Mouse (Mus musculus) adrenal gland, adult (tissue): ENCODE data around the gene Grap2.

Source experiments
- DNase-seq, 2 experiments: peaks; one replicate each; pipeline ENCODE4 v3.0.0; 2022 to 2023; ENCODE audit warnings: low spot score in 1 of 2; ENCODE audit not compliant: inconsistent age in 2 of 2

Gene Grap2

DNA sequence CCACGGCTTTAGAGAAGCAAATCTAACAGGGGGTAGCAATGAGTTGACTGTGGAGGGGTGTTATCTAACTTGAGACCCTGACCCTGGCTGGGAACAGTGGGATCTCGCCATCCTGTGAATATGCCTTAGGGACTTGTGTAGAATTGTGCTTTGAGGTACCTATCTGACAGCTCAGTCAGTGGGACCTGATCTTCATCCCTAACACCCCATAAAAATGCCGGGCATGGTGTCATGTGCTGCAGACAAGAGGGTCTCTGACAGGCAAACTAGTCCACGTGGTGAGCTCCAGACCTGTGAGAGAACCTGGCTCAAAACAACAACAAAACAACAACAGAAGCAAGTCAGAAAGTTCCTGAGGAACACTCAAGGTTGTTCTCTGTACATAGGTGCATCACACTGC is 27.4 kb downstream of the Grap2 start:
- DNase-seq, result no peak

DNA sequence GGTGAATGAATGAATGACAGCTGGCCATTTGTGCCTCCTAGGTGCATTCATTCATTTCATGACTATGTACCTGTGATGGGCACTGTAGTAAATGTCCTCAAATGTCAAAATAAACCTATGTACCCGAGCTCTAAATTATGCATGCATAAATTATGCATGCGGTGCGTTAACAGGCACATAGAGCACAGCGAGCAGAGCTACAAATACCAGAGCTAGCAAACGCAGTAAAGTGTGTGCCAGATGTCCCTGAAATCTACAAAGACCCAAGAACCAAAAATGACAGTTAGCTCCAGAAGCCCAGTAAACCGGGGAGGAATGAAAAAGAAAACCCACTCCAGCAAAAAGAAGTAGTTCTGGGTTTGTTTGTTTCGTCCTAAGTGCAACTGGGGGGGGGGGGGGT is 29.1 kb downstream of the Grap2 start:
- no peak for DNase-seq

DNA sequence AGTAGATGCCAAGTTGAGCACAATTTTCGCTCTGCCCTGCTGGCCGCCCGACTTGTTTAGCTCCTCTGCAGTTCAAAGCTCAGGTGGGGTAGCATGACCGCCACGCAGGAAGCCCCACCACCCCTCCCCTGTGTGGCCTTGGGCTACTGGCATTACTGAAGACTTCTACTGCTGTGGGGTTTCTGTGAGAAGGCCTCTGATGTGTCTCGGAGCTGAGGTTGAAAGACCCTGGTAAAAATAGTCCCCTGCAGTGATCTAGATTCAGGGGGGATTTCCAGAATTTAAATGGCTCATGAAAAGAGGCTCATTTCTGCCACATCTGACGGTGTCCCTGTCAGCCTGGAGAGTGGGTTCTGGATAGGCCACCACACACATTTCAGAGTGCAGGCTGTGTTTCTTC is 30.1 kb downstream of the Grap2 start:
- no peak for DNase-seq

DNA sequence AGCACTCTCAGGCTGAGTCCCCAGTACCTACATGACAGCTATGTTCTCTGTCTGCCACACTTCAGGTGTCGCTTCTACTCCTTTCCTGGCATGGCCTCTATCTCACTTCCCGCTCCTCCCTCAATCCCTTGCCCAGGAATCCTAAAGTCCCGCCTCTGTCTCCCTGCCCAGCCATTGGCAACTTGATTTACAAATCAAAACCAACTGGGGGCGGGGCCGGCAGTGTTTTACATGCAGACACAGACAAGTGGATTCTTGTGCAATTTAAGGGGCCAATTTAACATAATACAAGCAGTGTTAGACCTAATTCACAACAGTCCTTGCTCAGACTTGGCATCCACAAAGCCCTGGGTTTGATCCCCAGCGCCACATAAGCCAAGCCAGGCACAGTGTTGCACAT is 31.6 kb downstream of the Grap2 start:
- no peak for DNase-seq

DNA sequence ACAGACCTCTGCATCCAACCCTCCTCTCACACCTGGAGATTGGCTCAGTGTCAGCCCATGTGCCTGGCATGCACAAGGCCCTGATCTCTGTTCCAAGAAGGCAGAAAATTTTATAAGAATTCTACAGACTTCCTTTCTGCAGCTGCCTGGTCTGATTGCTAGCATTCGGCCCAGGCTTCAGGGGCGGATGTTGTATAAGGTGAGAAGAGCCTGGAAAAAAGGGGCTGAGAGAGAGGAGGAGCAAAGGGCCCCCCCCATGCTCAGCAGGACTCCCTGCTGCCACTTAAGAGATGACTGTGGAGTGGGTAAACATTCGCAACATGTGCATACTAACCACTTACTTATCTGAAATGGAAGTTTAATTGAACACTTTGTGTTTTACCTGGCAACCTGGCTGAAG is 35.6 kb downstream of the Grap2 start:
- no peak for DNase-seq

DNA sequence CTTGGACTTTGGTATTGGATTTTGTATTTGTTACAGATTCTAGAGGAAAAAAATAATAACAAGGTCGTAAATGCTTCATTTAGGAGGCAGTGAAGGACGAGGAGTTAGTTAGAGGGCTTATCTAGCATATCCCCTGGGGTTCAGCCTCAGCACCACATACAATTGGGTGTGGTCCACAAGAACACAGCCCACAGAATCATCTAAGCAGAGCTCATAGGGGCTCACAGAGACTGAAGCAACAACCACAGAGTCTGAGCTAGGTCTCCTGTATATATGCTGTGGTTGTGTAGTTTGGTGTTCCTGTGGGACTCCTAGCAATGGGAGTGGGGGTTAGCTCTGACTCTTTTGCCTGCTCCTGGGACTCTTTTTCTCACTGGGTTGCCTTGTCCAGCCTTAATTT is 37.9 kb downstream of the Grap2 start:
- DNase-seq, result no peak

DNA sequence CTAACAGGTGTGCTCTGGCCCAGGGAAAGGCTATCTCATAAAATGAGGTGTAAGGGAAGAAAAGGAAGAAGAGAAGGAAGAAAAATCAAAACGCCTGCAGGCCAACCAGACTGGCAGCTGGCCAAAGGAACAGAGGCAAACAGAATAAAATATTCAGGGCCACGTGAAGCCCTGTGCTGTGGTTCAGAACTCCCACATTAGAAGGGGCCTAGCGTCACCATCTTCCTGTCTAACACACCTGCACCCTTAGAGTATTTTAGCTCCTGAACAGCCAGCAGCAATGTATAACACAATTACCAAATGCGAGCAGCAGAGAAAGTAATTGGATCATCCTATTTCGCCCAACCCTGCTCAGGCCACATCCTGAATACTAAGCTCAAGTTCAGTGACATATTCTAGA is 39.1 kb downstream of the Grap2 start:
- no peak for DNase-seq

DNA sequence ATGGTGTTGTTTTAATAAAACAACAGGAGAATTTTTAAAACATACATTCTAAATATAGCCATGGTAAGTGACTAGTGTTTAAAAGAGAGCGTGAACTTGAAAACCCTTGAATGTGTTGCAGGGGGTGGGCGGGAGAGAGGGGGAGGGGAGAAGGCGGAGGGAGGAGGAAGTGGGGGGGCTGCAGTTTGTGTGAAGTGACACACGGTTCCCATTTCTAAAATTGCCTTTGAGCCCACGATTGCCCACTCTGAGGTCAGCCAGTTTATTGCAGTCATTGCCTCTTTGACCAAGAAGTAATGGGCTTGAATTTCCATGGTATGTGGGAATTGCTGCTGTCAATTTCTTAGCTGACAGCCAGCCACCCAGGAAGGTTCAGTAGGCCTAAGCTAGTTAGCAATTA is 41.5 kb downstream of the Grap2 start:
- no peak for DNase-seq

DNA sequence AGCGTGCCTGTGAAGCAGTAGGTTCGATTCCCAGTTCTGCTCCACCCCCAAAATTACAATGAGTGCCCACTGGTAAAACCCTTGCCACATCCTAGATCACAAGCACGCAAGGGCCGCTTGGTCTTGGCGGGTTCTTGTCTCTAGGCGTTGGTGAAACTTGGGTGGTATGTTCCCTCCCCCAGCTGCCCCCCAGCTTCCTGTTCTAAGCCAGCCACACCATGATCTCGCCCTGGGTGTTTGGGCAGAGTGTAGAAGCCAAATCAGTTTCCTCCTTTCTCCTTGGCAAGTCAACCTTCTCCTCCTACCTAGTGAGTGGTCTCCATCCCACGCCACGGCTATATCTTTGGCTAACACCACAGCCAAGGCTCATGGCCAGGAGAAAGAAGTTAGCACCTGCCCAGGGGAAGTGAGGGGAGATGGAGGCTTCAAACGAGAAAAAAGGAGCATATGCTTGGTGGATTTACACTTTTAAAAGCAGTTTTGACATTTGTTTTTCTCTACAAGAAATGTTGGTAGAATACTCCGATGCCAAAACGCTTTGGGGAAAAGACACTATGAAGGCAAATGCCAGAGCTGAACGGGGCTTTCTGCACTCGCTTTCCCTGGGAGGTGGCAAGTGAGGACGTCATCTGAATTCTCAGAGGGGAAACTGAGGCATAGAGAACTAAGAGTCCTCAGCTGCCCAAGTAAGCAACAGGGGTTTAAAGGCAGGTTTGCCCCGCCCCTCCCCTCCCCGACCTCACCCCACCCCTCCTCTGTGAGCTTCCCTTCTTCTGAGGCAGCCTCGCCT is 42.3 kb downstream of the Grap2 start:
- no peak for DNase-seq

DNA sequence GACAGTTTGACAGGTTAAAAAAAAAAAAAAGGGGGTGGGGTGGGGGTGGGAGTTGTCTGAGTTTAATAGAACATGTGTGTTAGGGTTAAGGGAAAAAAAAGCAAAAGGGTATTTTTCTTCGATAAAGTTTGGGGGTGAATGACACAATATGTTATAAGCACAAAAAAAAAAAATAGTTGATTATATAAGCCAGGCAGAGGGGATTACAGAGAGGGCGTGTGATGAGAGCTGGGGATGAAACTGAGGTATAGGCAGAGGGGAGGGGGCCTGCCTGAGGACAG is 42.8 kb downstream of the Grap2 start:
- DNase-seq, result no peak

DNA sequence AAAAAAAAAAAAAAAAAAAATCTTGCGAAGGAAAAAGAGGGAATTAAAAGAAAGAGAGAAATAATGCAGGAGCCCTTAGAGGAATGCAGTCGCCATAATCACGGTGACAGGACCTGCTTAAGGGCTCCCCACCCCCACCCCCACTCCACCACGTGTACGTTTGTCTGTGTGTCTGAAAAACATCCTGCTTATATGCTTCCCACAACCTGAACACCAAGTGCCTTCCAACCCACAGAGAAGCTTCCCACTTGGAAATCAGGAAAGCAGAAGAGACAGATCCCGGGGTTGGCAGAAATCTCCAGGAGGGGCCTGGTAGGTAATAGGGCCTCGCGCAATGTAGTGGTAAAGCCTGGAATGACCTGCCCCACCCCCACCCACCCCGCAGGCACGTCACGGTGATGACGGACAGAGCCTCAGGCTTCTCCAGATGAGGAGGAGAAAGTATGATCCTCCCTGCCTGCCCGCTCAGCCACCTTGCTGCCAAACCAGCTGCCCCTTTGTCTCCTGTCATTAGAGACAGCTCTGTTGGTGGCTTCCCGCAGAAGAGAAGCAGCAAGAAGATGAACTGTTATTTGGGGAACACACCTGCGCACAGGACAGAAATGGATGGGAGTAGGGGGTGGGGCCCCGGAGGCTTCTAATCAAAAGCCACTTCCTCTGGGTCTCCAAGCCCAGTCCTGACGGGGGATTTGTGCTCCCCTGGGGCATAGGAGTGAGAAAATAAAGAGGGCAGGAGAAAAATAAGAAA is 43.4 kb downstream of the Grap2 start:
- no peak for DNase-seq

DNA sequence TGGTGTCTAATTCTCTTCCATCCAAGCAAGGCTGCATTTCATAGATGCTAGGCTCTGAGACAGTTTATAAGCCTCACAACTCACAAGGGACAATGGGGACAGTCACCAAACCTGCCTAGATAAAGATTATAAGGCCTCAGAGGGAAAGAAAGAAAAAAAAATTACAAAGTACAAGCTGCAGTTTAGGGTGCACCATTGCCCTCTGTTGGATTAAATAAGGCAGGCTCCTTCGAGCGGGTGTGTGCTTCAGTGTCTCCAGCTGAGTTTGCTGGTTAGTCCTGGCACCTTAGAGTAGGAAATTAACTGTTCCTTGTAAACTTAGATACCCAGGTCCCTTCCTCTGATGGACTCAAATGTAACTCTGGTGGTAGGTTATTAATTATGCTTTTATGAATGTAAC is 45.4 kb downstream of the Grap2 start:
- DNase-seq, result no peak

DNA sequence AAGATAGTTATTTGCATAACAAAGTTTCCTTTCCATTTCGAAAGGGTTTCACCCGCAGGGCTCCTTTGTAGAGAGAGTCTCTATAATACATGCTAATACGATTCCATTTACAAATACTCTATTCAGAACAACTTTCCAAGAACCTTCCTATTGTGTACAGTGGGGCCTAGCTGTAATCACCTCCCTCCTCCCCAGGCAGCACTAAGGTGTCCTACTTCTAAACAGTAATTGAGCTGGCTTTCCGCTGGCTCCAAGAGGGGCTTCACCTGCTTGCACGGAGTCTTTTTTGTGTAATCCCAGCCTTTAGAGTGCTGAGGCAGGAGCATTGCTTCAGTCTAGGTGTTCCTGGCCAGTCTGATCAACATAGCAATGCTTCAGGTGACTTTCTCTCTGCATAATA is 46.8 kb downstream of the Grap2 start:
- no peak for DNase-seq

DNA sequence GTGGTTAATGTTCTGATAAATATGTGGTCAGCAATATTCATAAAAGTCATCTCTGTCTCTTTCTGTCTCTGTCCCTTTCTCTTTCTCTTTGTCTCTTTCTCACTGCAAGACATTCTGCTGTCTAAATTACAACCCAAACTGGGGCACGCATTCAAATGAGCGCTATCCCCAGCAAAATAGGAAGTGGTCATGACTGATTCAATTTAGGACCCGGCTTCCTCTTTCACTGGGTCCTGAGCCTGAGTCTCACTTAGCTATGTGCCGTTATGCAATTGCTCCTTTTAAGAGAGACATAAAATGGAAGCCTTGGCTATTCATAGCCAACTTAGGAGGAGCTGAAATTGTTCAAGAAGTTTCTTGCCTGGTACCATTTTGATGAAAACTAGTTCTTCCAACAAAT is 47.4 kb downstream of the Grap2 start:
- DNase-seq, result no peak

DNA sequence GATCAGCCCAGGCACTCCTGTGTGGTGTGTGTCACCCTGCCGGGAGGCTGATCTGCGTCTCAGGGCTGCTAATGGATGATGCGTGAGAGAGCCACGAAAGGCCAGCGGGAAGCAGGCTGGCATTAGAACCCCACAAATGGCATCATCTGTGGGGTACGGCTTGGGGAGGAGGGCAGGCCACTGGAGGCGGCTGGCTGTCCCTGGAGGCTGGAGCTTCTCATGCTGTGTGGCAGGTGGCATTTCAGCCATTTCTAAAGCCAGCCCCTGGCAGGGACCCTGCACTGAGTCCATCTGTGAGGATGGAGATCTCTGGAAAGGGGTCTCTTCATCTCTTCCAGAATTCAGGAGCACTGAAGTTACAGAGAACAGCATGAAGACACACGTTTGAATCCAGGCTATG is 48.0 kb downstream of the Grap2 start:
- no peak for DNase-seq

DNA sequence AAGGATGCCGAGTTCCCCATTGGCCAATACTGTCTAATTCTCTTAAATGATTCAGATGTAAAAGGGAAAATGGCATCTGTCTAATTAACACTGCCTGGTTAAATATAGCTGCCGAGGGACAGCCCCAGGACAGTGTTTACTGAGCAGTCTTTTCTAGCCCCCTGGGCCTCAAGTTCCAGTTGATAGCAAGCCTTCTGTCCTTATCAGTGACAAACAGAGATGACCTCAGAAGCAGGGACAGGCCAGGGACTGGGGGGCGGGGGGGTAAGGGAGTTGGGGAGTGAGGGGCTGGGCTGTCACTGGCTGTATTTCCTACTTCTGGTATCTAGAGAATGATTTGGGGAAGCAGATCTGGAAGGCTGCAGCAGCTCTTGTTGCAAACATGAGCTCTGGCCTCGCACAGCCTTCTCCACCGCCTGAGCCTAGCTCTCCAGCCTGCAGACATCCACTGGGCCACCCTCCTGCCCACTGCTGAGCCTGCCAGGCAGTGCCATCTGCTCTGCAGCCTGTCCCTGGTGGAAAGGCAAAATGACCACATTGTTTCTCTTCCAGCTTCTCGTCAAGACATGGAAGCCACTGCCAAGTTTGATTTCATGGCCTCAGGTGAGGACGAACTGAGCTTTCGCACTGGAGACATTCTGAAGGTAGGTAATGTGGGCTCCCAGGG is 50.9 kb downstream of the Grap2 start:
- no peak for DNase-seq

DNA sequence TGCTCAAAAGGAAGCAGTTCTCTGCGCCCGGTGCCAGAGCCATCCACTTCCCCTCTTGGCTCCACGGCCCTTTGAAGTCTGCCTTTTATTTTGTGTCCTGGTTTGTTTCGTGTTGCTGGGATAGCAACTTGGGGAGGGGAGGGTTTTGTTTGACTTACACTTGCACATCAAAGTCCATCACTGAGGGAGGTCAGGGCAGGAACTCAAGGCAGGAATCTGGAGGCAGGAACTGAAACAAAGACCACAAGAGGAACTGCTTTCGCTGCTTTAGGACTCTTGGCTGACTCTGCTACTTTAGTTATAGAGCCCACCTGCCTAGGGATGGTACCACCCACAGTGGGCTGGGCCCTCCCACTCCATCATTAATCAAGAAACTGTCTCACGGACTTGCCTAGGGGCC is 54.1 kb downstream of the Grap2 start:
- DNase-seq, result no peak

DNA sequence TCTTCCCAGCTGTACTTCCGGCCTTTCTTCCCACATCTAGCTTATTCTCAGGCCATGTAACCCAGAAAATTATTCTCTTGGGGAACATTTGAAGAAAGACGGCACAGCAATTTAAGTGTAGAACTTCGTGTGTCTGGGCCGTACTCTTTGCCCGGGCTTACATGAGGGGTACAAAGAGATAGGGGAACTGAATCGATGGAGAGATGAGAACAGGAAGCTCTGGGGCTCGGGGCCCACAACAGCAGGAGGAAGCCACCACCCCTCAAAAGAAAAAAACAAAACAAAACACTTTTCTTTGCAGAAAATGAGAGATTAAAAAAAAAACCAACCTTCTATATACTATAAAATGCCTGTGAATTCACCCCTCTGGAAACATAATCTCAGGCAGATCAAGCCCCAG is 57.8 kb downstream of the Grap2 start:
- DNase-seq, result no peak

DNA sequence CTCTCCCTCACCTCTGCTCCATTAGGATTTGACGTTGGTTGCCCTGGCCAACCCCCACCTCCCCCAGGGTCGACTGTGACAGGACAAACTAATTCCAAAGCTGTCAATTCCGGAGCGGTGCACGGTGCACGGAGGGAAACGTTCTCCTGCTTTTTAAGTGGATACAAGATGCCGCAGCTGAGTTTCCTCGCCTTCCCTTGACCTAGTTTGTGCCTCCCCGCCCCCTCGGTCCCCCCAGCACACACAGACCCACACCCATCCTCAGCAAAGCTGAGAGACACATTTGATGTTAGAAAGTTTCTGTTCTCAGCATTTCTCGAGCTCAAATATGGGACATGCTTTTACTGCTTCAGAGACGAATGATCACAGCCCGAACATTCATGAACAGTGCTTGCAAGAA is 58.3 kb downstream of the Grap2 start:
- no peak for DNase-seq

DNA sequence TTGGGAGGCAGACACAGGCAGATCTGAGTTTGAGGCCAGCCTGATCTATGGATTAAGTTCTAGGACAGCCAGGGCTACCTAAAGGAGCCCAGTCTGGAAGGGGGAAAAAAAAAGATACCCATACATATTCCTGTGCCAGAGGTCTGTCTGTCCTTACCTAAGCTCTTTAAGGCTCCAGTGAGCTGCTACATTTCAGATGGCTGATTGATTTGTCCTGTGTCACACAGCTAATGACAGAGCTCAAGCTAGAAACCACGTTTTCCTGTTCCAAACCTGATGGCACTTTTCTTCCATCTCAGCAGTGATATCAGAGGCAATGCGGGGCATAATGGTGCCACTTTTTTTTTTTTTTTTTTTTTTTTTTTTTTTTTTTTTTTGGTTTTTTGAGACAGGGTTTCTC is 58.9 kb downstream of the Grap2 start:
- no peak for DNase-seq

DNA sequence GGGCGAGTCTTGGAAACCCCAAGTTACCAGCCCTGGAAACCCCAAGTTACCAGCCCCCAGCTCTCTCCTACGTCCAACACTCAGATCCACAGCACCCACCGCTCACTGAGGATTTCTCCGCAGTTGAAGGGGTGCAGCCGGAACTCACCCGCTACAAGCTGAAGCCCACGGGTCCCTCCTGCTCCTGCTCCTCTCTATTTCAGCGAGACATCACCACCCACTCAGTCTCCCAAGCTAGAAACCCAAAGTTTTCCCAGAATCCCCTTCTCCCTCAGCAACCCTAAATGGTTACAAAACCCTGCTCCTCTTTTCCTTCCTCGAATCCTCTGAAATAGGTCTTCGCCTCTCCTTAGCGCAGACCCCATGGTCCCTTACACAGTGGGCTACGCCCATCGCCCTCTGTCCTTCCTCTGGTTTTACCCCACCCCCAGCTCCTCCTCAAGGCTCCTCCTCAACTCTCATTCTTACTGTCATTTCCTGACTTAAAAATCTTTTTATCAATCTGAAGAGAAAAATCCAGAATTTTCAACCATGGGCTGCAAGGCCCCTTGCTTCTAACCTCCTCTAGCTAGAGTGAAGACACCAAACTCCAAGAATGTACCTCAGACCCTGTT is 60.0 kb downstream of the Grap2 start:
- DNase-seq, result no peak
